Mouse (Mus musculus) hindbrain, embryonic 13.5 days (tissue): ENCODE measurements around the gene Kif26b. TPM values are rescaled to one million over a fixed set of nuclear protein-coding genes. Genes with fewer than 3 reads are reported as not detected.

Experiments used
- ATAC-seq: fragments of 200-750 bp; cut with Nextera tagmentation; 2 replicates; pipeline ENCODE4 v1.8.0; 2017; ENCODE audit warnings: moderate TSS enrichment; ENCODE audit not compliant: low FRiP score
- H3K27ac ChIP-seq: fragments of 300-500 bp; sonication (generic); 2 replicates; pipeline ENCODE4 v1.5.1; 2015; ENCODE audit warnings: inconsistent platforms, mild to moderate bottlenecking, moderate library complexity
- H3K27me3 ChIP-seq: fragments of 300-500 bp; sonication (generic); 2 replicates; pipeline ENCODE4 v1.6.1; 2015; ENCODE audit warnings: mild to moderate bottlenecking, inconsistent platforms
- H3K36me3 ChIP-seq: fragments of 300-500 bp; sonication (generic); 2 replicates; pipeline ENCODE4 v1.6.1; 2015; ENCODE audit warnings: mild to moderate bottlenecking, inconsistent platforms
- H3K4me1 ChIP-seq: fragments of 300-500 bp; sonication (generic); replicated peaks from 2 replicates; pipeline ENCODE4 v1.6.1; 2015; ENCODE audit warnings: inconsistent platforms
- H3K4me2 ChIP-seq: fragments of 300-500 bp; sonication (generic); 2 replicates; pipeline ENCODE4 v1.6.1; 2015; ENCODE audit warnings: inconsistent platforms, mild to moderate bottlenecking, moderate library complexity
- H3K4me3 ChIP-seq: fragments of 300-500 bp; sonication (generic); 2 replicates; pipeline ENCODE4 v1.5.1; 2015; ENCODE audit warnings: mild to moderate bottlenecking, inconsistent platforms
- H3K9ac ChIP-seq: fragments of 300-500 bp; sonication (generic); 2 replicates; pipeline ENCODE4 v1.6.1; 2015; ENCODE audit warnings: mild to moderate bottlenecking, inconsistent platforms
- H3K9me3 ChIP-seq: fragments of 300-500 bp; sonication (generic); 2 replicates; pipeline ENCODE4 v1.6.1; 2016; ENCODE audit warnings: inconsistent platforms
- WGBS: fragments of 180-500 bp; shearing (Covaris S2); methylation state at CpG from one replicate; pipeline ENCODE4 v1.1.7; 2015; 5-methylcytosine and 5-hydroxymethylcytosine counted together
- polyA plus RNA-seq: library from polyadenylated mRNA; unstranded; fragments of >200 nt; fragmentation: Nextera tagmentation; extraction: Ambion mirVana; gene quantifications from 2 replicates; pipeline ENCODE4 v1.2.1, GENCODE M21; 2015

The Kif26b gene
- polyA plus RNA-seq, 1 experiment from 2014 or later, result 9.3 TPM

- Histone ChIP-seq H3K4me3 (no peak overlapping the region), H3K9me3 (no peaks in the 10 kb centered on the region), H3K27me3 (no peaks in the 10 kb centered on the region), H3K4me2 (no peak overlapping the region), H3K4me1 (peaks cover 17% of the 10 kb centered on the region), H3K36me3 (0 out of 2 replicates have a peak, but pooled peaks cover 3% of the 10 kb centered on the region), H3K27ac (no peak overlapping the region), H3K9ac (no peak overlapping the region)
- ATAC-seq, result no peak
- WGBS, result 86% methylated on average over 3 of the region's 3 CpGs
Observed at GRCm38 (mm10) chr1:178544585-178544984, 15.7 kb downstream of the Kif26b start.

- Histone ChIP-seq H3K4me1 (peaks cover 26% of the 10 kb centered on the region), H3K4me3 (no peak overlapping the region), H3K9me3 (no peaks in the 10 kb centered on the region), H3K27ac (no peak overlapping the region), H3K36me3 (0 out of 2 replicates have a peak, but pooled peaks cover 3% of the 10 kb centered on the region), H3K27me3 (no peaks in the 10 kb centered on the region), H3K4me2 (no peak overlapping the region), H3K9ac (no peak overlapping the region)
- ATAC-seq, result no peak
- WGBS, result 90% methylated on average over 4 of the region's 4 CpGs
Observed at GRCm38 (mm10) chr1:178549576-178549975, 20.7 kb downstream of the Kif26b start.

- H3K4me1 ChIP-seq, result peaks cover 26% of the 10 kb centered on the region
- WGBS, result 94% methylated on average over 5 of the region's 5 CpGs
- H3K9ac ChIP-seq, result no peak overlapping the region
- no peak overlapping the region for H3K4me3 ChIP-seq
- no peak overlapping the region for H3K4me2 ChIP-seq
- H3K27ac ChIP-seq, result no peak overlapping the region
- no peak for ATAC-seq
- no peaks in the 10 kb centered on the region for H3K27me3 ChIP-seq
- H3K36me3 ChIP-seq, result 0 out of 2 replicates have a peak, but pooled peaks cover 3% of the 10 kb centered on the region
- H3K9me3 ChIP-seq, result no peaks in the 10 kb centered on the region
Observed at GRCm38 (mm10) chr1:178550477-178551047, 21.6 kb downstream of the Kif26b start.

GRCm38 (mm10) chr1:178552278-178552897, 23.5 kb downstream of the Kif26b start:
- H3K4me3 ChIP-seq, result no peak overlapping the region
- H3K27ac ChIP-seq, result no peak overlapping the region
- no peaks in the 10 kb centered on the region for H3K27me3 ChIP-seq
- 88% methylated on average over 6 of the region's 6 CpGs for WGBS
- no peak overlapping the region for H3K9ac ChIP-seq
- ATAC-seq, result no peak
- peaks cover 26% of the 10 kb centered on the region for H3K4me1 ChIP-seq
- H3K9me3 ChIP-seq, result no peaks in the 10 kb centered on the region
- no peaks in the 10 kb centered on the region; the same call in 1 of the 2 replicates for H3K36me3 ChIP-seq
- H3K4me2 ChIP-seq, result no peak overlapping the region

- Histone ChIP-seq H3K27me3 (no peaks in the 10 kb centered on the region), H3K4me3 (no peak overlapping the region), H3K9me3 (no peaks in the 10 kb centered on the region), H3K4me1 (peaks cover 26% of the 10 kb centered on the region), H3K27ac (no peak overlapping the region), H3K36me3 (no peaks in the 10 kb centered on the region; the same call in 1 of the 2 replicates), H3K4me2 (no peak overlapping the region), H3K9ac (no peak overlapping the region)
- ATAC-seq, result no peak
- WGBS, result 75% methylated on average over 10 of the region's 10 CpGs
Observed at GRCm38 (mm10) chr1:178552898-178553284, 24.0 kb downstream of the Kif26b start.

GRCm38 (mm10) chr1:178556226-178556625, 27.3 kb downstream of the Kif26b start:
- WGBS, result 96% methylated on average over 8 of the region's 8 CpGs
- no peak for ATAC-seq
- no peak overlapping the region for H3K4me3 ChIP-seq
- H3K4me1 ChIP-seq, result peaks cover 26% of the 10 kb centered on the region
- peaks cover 8% of the 10 kb centered on the region; the same call in 1 of the 2 replicates for H3K9me3 ChIP-seq
- H3K9ac ChIP-seq, result no peak overlapping the region
- H3K4me2 ChIP-seq, result no peak overlapping the region
- H3K27ac ChIP-seq, result no peak overlapping the region
- H3K27me3 ChIP-seq, result no peaks in the 10 kb centered on the region
- H3K36me3 ChIP-seq, result no peaks in the 10 kb centered on the region; the same call in none of the 2 replicates

- ATAC-seq, result no peak
Observed at GRCm38 (mm10) chr1:178560043-178560442, 31.1 kb downstream of the Kif26b start.

GRCm38 (mm10) chr1:178563834-178564233, 34.9 kb downstream of the Kif26b start:
- no peak overlapping the region for H3K27ac ChIP-seq
- H3K4me1 ChIP-seq, result peaks cover 21% of the 10 kb centered on the region
- H3K27me3 ChIP-seq, result no peaks in the 10 kb centered on the region
- H3K9me3 ChIP-seq, result peaks cover 8% of the 10 kb centered on the region; the same call in 1 of the 2 replicates
- H3K9ac ChIP-seq, result no peak overlapping the region
- no peaks in the 10 kb centered on the region; the same call in 1 of the 2 replicates for H3K36me3 ChIP-seq
- ATAC-seq, result no peak
- no peak overlapping the region for H3K4me2 ChIP-seq
- 85% methylated on average over 2 of the region's 2 CpGs for WGBS
- no peak overlapping the region for H3K4me3 ChIP-seq

More at GRCm38 (mm10) chr1:178560043-178560442, 31.1 kb downstream of the Kif26b start:
- WGBS, result 100% methylated on average over 1 of the region's 1 CpGs
- no peak overlapping the region for H3K4me3 ChIP-seq
- H3K4me2 ChIP-seq, result no peak overlapping the region
- H3K9ac ChIP-seq, result no peak overlapping the region
- peaks cover 5% of the 10 kb centered on the region for H3K4me1 ChIP-seq
- peaks cover 8% of the 10 kb centered on the region; the same call in 1 of the 2 replicates for H3K9me3 ChIP-seq
- H3K27me3 ChIP-seq, result no peaks in the 10 kb centered on the region
- no peak overlapping the region for H3K27ac ChIP-seq
- no peaks in the 10 kb centered on the region; the same call in none of the 2 replicates for H3K36me3 ChIP-seq

GRCm38 (mm10) chr1:178564800-178565199, 35.9 kb downstream of the Kif26b start:
- no peak for ATAC-seq
- Histone ChIP-seq H3K27ac (no peak overlapping the region), H3K9ac (no peak overlapping the region), H3K27me3 (no peaks in the 10 kb centered on the region), H3K36me3 (no peaks in the 10 kb centered on the region; the same call in 1 of the 2 replicates), H3K4me3 (no peak overlapping the region), H3K9me3 (peaks cover 8% of the 10 kb centered on the region; the same call in 1 of the 2 replicates), H3K4me1 (peaks cover 27% of the 10 kb centered on the region), H3K4me2 (no peak overlapping the region)
- 68% methylated on average over 4 of the region's 4 CpGs for WGBS

GRCm38 (mm10) chr1:178568551-178569545, 39.9 kb downstream of the Kif26b start:
- H3K36me3 ChIP-seq, result no peaks in the 10 kb centered on the region; the same call in 1 of the 2 replicates
- H3K9me3 ChIP-seq, result no peaks in the 10 kb centered on the region
- peaks cover 49% of the 10 kb centered on the region for H3K4me1 ChIP-seq
- no peak overlapping the region for H3K4me2 ChIP-seq
- H3K27ac ChIP-seq, result no peak overlapping the region
- H3K9ac ChIP-seq, result no peak overlapping the region
- no peak overlapping the region for H3K4me3 ChIP-seq
- ATAC-seq, result no peak; the same call in 1 of the 2 replicates
- WGBS, result 70% methylated on average over 7 of the region's 7 CpGs
- no peaks in the 10 kb centered on the region for H3K27me3 ChIP-seq

GRCm38 (mm10) chr1:178571009-178571408, 42.1 kb downstream of the Kif26b start:
- Histone ChIP-seq H3K36me3 (peaks cover 5% of the 10 kb centered on the region; the same call in 1 of the 2 replicates), H3K9me3 (0 out of 2 replicates have a peak, but pooled peaks cover 7% of the 10 kb centered on the region), H3K4me2 (no peak overlapping the region), H3K4me1 (peaks cover 46% of the 10 kb centered on the region), H3K4me3 (no peak overlapping the region), H3K9ac (no peak overlapping the region), H3K27ac (no peak overlapping the region), H3K27me3 (no peaks in the 10 kb centered on the region)
- WGBS, result 58% methylated on average over 4 of the region's 4 CpGs
- ATAC-seq, result 0 out of 2 replicates have a peak, but pooled peaks have one; percentile 27
